ENCODE assay signal across 15 mouse cellular contexts in genomic region chr9:60076396-60076795, GRCm38 (mm10).
"Had no signal": no experiment of that assay in that cellular context is flagged by ENCODE, and none has a peak within 500 bp of the region (broad histone marks: within the 10 kb centered on the region; RNA-seq: fewer than 3 reads in every experiment).

No protein-coding gene starts in this region.

- H3K27me3 ChIP-seq: limb, embryonic 13.5 days; neural tube, embryonic 13.5 days had no signal

- H3K4me3 ChIP-seq: limb, embryonic 13.5 days; neural tube, embryonic 13.5 days had no signal

- DNase-seq: kidney, adult 18-20 months; kidney, postnatal 10 days; kidney, postnatal 4 days; left cerebral cortex, postnatal 4 days; lung, adult 2 months; lung, postnatal 14 days; midbrain, embryonic 14.5 days; right cerebral cortex, adult 18-20 months; right cerebral cortex, postnatal 25 days; thymus, adult 18-20 months; thymus, postnatal 14 days had no signal

- H3K4me2 ChIP-seq: limb, embryonic 13.5 days; neural tube, embryonic 13.5 days had no signal

- H3K36me3 ChIP-seq: limb, embryonic 13.5 days; neural tube, embryonic 13.5 days had no signal

- H3K9me3 ChIP-seq: limb, embryonic 13.5 days; neural tube, embryonic 13.5 days had no signal

- H3K27ac ChIP-seq: limb, embryonic 13.5 days; liver, embryonic 14.5 days; neural tube, embryonic 13.5 days; stomach, postnatal 0 days had no signal

- H3K9ac ChIP-seq: limb, embryonic 13.5 days; liver, embryonic 14.5 days; neural tube, embryonic 13.5 days had no signal
